Mouse (Mus musculus) brain, embryonic 14.5 days (tissue): ENCODE measurements around the gene Rpl39l. TPM values are rescaled to one million over a fixed set of nuclear protein-coding genes. Genes with fewer than 3 reads are reported as not detected.
A peak's percentile ranks its signal among the peaks of the same experiment; 100 is the strongest.
"Not testable (repeated sequence)": the region's sequence is repeated elsewhere in the genome, so short reads cannot be mapped to it uniquely, and the experiment has no call there.

ENCODE experiments used
- DNase-seq: peaks from one replicate; pipeline ENCODE4 v3.0.0-alpha.2; 2011; ENCODE audit warnings: low read depth
- CTCF ChIP-seq: fragments of 200-500 bp; IDR thresholded peaks from 2 replicates; pipeline ENCODE4 v1.5.1; 2012; ENCODE audit warnings: inconsistent platforms, mild to moderate bottlenecking, moderate library complexity, borderline replicate concordance; ENCODE audit not compliant: insufficient read depth, insufficient read length; ENCODE audit errors: extremely low read depth
- POLR2A ChIP-seq: fragments of 200-500 bp; IDR thresholded peaks from 2 replicates; pipeline ENCODE4 v1.6.1; 2012; ENCODE audit warnings: mild to moderate bottlenecking, inconsistent platforms, borderline replicate concordance; ENCODE audit not compliant: poor library complexity, insufficient read depth, insufficient read length, severe bottlenecking; ENCODE audit errors: extremely low read depth
- polyA plus RNA-seq: library from polyadenylated mRNA; depleted of rRNA; stranded (reverse); fragments of >200 nt; gene quantifications from 2 replicates; pipeline ENCODE4 v1.2.3, GENCODE M21; 2012; rRNA removed

Gene Rpl39l
- polyA plus RNA-seq = 1.3 and 2.5 TPM in 2 replicates

GRCm38 (mm10) chr16:10170005-10170404, at the start of gene Rpl39l:
Rpl39l (plus strand) TSS chr16:10170226.
- no peak for TF ChIP-seq CTCF
- DNase-seq = no peak

GRCm38 (mm10) chr16:10127586-10127985, 42.4 kb upstream of the Rpl39l start:
- no peak for TF ChIP-seq POLR2A
- TF ChIP-seq CTCF = no peak
- DNase-seq = no peak

GRCm38 (mm10) chr16:10129052-10129911, 40.7 kb upstream of the Rpl39l start:
- TF ChIP-seq CTCF (no peak), POLR2A (no peak)
- DNase-seq = no peak

GRCm38 (mm10) chr16:10143166-10143565, 26.9 kb upstream of the Rpl39l start:
- TF ChIP-seq POLR2A = no peak
- TF ChIP-seq CTCF = no peak
- no peak for DNase-seq

GRCm38 (mm10) chr16:10147401-10147800, 22.6 kb upstream of the Rpl39l start:
- no peak for TF ChIP-seq CTCF
- no peak for TF ChIP-seq POLR2A
- no peak for DNase-seq

GRCm38 (mm10) chr16:10169123-10169905, 712 bp upstream of the Rpl39l start:
- DNase-seq = no peak
- TF ChIP-seq POLR2A (no peak), CTCF (no peak)

- no peak for TF ChIP-seq CTCF
- TF ChIP-seq POLR2A = no peak
- DNase-seq = no peak
Measured at GRCm38 (mm10) chr16:10171276-10171675, 1.2 kb downstream of the Rpl39l start.

GRCm38 (mm10) chr16:10172179-10172820, 2.3 kb downstream of the Rpl39l start:
- no peak for DNase-seq
- no peak for TF ChIP-seq CTCF
- TF ChIP-seq POLR2A = no peak

GRCm38 (mm10) chr16:10187461-10187860, 17.4 kb downstream of the Rpl39l start:
- not testable (repeated sequence) for DNase-seq

GRCm38 (mm10) chr16:10192679-10193506, 22.9 kb downstream of the Rpl39l start, which contains the start of gene Atf7ip2:
Atf7ip2 (plus strand) TSS chr16:10192712.
- DNase-seq = peak; percentile 93

GRCm38 (mm10) chr16:10208777-10209176, 38.8 kb downstream of the Rpl39l start:
- TF ChIP-seq CTCF (no peak), POLR2A (no peak)
- no peak for DNase-seq

More at GRCm38 (mm10) chr16:10192679-10193506, 22.9 kb downstream of the Rpl39l start, which contains the start of gene Atf7ip2:
- TF ChIP-seq CTCF (no peak), POLR2A (no peak)

GRCm38 (mm10) chr16:10216366-10216765, 46.3 kb downstream of the Rpl39l start:
- DNase-seq = not testable (repeated sequence)

GRCm38 (mm10) chr16:10217020-10217419, 47.0 kb downstream of the Rpl39l start:
- not testable (repeated sequence) for DNase-seq
